Mouse (Mus musculus): ENCODE data around the gene Slc43a1.
"Not testable (repeated sequence)": the region's sequence is repeated elsewhere in the genome, so short reads cannot be mapped to it uniquely, and the experiment has no call there.

The Slc43a1 gene

DNA sequence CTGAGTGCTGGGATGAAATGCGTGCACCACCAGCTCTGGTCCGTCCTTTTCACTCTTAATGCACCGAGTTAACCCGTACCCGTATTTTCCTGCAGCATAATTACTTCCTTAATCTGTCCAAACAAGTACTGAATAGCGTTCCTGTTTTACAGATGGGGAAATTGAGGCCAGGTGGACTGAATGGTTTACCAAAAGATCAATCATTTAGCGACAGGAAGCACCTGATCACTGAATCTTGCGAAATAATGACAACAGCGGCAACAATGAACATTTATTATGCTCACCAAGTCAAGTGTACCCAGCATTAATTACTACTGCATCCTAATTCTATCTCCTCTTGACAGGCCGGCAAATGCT, at the start of gene Slc43a1:
Gene Slc43a1, plus strand, starts transcription at position 258 of the 357 bp plus-strand sequence.
- no peak for DNase-seq

DNA sequence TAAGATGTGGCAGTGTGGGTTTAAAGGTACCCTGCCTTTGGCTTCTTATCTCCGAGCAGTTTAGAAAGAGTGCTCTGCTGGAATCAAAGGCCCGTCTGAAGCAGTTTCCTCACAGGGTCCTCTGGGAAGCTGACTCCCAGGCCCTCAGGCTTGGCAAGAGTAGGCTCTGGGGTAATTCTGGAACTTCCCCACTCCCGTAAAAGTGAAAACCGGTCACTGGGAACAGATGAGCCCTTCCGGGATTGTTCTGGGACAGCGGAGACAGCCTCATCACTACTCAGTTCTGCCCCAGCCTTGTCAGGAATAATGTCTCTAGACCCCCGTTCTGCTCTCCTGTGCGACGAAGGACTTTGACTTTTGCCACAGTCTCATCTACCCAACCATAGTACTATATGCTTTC, 48.2 kb upstream of the Slc43a1 start:
- DNase-seq, result no peak

DNA sequence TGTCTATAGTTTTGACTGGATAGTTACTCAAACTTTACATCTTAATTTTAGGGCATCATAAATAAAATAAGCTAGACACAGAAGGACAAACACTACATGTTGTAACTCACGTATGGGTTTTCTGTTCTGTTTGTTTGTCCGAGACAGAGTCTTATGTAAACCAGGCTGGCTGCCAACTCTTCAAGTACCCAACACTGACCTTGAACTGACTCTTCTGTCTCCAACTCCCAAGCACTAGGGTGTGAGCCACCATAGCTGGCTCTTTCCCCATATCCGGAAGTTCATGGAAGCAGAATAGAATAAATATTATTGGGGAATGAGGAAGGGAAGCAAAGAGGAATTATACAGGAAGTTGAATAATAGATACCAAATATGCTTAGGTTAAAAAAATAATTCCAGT, 46.1 kb upstream of the Slc43a1 start:
- peak; percentile 69 for DNase-seq

DNA sequence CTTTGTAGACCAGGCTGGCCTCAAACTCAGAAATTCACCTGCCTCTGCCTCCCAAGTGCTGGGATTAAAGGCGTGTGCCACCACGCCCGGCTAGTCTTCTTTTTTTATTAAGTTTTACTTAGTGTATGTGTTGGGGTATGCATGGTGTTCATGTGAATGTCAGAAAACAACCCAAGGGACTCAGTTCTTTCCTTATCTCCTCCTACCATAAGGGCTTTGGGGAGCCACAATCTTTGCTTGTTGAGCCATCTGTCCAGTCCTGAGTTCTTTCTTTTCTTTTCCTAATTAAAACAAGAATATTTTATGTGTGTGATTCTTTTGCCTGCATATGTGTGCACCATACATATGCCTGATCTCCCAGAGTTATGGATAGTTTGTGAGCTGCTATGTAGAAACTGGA, 45.5 kb upstream of the Slc43a1 start:
- no peak for DNase-seq

DNA sequence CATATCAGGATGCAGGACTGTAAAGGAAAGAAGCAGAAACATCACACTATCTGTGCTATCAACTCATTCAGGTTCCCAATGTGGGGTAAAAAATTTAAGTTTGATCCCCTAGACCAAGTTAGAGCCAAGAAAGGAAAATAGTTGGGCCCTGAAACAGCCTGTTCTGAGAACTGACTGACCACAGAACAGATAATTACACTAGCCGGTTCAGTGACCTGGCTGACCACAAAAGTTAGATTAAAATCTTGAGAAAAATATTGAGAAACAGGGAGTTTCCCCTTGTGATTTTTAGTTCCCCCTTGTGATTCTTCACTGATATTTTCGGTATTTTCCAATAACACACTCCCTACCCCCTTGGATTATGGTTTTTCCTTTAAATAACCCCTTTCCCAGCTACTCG, 44.8 kb upstream of the Slc43a1 start:
- DNase-seq, result no peak

DNA sequence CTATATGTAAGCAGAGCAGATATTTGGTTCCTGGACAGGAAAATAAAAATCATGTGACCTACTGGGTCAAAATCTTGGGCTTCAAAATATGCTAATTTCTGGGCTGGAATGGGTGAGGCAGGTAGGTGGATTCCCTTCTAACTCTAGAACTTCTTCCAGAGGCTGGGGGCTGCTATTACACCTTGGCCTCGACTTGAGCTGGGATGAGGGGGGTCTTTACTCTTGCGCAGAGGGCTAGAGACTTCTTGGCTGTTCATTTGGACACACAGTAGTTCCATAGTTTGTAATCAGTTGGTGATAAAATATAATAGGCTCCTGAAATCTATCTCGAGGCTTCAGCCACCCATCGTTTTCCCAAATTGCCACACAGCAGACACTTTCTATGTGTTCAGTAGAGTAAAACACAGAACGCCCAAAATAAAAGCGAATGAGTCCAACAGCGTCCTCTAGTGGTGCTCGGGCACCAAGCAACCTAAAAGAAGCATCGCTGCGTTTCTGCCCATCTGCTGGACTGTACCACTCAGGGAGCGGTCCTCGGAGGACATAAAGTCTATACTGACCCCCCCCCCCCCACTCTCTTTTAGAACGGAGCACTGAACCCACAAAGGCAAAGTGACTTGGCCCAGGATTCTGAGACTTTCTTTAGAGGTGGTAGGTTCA, 40.7 kb upstream of the Slc43a1 start:
- DNase-seq, result peak; percentile 88

DNA sequence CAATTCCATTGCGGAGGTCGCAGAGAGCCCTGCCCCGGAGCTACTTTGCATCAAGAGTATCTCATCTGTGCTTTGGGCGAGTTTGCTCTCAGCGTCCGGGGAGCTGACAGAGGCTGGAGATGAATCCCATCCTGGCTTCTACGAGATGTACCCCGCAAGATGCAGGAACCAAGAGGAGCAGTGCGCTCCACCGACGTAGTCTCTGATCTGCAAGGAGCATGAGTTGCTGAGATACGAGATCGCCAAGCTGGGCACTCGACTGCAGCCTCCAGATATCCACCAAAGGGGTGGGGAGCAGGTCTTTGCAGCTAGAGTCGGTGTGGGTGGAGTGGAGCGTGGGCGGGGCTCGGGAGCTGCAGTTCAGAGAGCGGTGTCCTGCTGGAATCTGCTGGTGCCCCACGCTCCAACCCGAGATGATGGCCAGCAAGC, 40.1 kb upstream of the Slc43a1 start, which contains the start of gene Ube2l6:
Gene Ube2l6, plus strand, starts transcription at position 336 of the 429 bp plus-strand sequence.
- DNase-seq, result peak; percentile 84

DNA sequence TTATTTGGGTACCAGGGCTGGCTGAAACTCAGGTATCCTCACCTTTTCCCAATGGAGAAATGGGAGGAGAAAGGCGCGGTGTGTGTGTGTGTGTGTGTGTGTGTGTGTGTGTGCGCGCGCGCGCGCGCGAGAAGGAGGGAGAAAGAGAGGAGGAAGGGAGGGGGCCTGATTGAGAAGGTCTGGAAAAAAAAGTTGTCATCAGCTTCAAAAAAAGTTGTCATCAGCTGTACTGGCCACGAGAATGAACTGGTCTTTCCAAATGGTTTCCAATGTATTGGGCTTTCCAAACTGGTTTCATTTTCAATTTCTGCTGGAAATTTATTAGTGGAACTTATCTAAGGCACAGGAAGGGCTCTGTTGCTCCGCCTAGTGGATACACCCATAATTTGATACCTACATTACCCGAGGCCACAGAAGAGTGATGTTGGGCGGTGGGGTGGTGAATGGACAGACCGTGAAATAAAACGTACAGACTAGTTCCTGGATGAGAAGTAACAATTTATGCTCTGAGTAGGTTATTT, 39.5 kb upstream of the Slc43a1 start:
- DNase-seq, result peak; percentile 95

DNA sequence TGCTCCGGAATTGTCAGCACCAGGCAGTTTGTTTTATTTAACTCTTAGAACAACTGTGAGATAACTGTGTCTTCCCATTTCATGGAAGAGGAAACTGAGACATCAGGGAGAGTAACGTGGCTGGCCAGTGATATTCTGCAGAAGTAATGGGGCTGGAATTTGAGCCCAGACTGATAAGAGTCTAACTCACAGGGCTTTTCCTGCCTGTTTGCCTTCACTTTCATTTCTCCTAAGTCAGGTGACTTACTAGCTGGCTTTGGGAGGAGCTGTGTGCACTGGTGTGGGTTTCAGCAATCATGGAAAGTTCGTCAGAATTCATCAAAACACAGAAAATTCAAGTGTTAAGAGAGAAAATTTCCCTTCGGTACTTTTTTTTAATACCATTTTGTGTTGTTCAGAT, 38.3 kb upstream of the Slc43a1 start:
- DNase-seq, result peak; percentile 33

DNA sequence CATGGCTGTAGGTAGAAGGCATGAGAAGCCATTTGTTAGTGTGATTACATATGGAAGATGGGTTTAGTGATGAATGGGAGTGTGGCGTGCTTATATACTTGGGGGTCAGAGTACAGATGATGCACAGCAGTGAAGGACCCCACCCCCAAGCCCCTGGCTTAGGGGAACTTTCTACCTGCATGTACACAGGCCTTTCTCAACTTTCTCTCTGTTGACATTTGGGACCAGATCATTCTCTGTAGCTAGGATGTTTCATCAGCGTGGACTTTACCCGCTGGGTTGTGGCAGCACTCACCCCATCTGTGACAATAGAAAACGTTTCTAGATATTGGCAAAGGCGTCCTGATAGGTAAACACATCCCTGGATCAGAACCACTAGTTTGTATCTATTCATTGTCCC, 37.4 kb upstream of the Slc43a1 start:
- not testable (repeated sequence) for DNase-seq

DNA sequence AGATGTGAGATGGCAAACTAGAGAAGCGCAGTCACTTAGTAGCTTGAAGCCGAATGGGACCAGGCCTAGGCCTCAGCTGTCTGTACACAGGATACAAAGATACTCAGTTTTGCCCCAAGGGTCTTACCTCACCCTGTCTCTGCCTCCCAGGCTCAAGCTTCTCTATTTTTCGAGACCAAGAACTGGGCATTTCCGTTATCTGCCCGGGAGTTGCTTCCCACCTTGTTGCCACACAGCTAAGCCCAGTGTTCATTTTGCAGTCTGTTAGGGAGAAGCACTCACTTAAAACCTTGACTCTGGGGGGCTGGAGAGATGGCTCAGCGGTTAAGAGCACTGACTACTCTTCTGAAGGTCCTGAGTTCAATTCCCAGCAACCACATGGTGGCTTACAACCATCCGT, 34.7 kb upstream of the Slc43a1 start:
- DNase-seq, result no peak

DNA sequence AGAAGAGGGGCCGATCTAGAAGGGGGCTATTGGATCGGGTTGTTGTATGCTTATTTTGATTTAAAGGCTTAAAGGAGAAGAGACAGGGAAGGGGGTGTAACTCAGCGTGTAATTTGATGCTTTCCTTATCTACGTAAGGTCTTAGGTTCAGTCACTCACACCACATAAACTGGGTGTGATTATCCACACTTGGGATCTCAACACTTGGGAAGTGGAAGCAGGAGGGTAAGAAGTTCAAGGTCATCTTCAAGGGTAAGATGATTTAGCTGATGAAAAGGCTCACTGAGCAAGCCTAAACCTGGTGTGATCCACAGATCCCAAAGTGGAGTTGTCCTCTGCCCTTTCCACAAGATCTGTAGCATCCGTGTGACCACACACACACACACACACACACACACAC, 32.1 kb upstream of the Slc43a1 start:
- no peak for DNase-seq

DNA sequence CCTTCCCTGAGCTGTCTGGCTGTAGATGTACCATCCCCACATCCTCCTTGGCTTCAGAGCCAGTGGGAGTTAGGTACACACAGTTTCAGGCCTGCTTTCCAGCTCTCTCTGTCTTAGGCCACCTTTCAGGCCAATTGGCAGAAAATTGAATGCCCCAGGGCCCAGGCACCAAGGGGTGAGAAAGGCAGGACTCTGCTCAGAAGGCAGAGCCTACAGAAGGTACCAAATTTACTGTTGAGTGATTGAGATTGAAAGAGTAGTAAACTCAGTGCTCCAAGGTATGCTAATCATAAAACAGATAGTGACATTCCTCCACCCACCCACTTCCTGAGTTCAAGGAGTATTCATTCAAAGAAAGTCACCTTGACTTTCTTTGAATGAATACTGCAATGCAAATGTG, 29.3 kb upstream of the Slc43a1 start:
- DNase-seq, result no peak

DNA sequence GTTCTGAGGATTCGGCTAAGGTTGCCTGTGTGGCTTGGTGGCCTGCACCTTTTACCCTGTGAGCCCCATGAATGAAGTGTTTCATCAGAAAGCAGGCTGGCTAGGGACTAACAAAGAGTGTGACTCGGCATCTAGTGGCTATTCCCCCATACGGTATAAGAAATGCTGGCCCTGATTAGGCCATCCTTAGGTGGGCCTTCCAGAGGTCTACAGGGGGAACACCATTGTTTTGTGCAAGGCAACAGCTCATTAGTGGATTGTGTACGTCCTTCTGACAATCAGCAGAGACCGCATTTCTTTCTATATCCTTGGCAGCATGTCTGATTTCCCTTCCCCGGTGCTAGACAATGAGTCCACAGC, 28.1 kb upstream of the Slc43a1 start:
- DNase-seq, result no peak

DNA sequence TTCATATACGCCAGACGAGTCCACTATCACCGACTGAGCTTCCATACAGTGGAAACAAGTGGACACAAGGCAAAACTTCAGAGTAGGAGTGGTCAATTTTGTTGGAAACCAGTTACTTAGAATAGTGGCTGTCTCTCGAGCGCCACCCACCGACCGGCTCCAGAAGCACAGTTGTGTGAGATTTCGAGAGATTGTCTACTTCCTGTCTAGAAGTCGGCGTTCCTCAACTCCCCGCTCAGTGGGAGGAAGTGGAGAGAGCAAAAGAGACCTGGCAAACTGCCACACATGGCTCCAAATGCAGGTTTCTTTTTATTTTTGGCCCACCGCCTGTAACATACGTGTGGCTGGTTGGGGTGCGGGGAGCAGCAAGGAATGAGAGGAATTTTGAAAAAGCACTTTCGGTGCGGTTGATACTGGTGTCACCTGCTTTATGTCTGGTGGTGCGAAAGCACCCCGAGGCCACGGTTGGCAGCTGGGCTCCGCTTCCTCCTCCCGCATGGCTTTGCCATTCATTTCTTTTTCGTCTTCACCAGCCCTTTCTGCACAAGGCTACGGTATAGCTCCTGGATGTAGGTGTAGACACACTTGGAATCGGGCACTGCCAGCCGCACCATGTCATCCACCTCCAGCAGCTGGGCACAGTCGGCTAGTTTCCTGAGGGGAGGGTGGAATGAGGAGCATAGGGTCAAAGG, 27.6 kb upstream of the Slc43a1 start:
- DNase-seq, result peak; percentile 96

DNA sequence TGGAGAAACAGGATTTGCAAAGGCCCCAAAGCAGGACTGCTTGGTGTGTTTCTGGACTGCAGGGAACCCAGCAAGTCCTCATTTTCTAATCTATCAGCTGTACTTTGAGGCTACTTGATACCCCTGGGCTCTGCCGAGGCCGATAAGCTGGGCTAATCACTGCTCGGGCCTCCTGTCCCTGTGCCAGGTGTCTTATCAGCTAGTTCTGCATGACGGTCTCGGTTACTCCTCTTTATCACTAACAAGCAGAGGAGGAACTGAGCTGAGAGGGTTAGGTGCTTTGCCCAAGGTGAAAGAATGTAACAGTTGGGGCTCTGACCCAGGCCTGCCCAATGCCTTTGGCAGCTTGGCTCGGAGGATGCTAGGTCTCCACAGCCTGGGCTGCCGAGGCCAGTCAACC, 26.8 kb upstream of the Slc43a1 start:
- no peak for DNase-seq

DNA sequence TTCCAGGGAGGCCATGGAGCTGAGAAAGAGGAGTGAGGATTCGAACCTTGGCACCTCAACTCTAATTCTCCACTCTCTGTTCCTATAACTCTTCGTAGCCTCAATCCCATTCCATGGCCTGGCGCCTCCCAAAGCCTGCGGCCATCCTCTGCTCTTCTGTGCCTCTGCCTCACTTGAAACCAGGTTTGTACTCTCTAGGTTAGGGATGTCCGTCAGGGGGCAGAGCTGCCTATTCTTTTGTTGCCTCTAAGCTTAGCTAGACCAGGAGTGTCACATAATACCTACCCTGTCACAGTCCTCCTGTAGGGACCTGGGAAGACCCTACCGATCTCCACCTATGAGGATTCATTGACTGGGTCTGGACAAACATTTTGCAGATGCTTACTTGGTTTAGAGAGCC, 26.0 kb upstream of the Slc43a1 start:
- no peak for DNase-seq

DNA sequence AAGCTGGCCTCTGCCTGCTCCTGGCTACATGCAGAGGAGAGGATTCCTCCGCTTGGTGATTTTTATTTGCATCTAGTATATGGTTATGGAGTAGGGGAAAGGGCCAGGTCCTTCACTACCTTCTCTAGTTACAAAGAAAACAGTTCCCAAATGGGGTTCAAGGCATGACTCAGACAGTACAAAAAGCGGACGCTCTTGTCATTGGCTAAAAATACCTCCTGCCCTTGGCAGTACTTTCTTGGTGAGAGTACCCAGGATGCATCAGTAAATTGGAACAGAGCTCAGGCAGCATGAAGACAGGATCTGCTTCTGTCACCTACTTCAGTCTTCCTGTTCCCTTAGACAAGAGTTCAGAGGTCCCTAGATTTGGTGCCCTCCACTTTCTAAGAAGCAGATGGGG, 18.8 kb upstream of the Slc43a1 start:
- DNase-seq, result no peak

DNA sequence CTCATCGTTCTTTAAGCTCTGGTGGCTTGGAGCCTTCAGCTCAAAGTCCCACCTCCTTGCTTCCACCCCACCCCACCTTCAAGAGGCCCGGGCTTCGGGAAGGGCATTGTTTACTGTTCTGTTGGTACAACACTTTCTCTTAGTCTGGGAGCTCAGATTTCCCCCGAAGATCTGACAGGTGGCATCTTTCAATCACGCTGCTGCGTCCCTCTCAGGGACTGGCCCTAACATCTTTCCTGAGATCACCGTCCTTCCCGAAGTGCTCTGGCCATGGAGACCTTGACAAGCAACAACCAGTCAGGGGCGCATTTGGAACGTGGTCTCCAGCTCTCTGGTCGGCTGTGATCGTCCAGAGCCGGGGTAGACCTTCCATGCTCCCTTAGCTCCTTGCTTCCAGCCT, 16.1 kb upstream of the Slc43a1 start, which contains the start of gene Smtnl1:
Gene Smtnl1, minus strand, starts transcription at position 101 of the 400 bp plus-strand sequence.
- no peak for DNase-seq

DNA sequence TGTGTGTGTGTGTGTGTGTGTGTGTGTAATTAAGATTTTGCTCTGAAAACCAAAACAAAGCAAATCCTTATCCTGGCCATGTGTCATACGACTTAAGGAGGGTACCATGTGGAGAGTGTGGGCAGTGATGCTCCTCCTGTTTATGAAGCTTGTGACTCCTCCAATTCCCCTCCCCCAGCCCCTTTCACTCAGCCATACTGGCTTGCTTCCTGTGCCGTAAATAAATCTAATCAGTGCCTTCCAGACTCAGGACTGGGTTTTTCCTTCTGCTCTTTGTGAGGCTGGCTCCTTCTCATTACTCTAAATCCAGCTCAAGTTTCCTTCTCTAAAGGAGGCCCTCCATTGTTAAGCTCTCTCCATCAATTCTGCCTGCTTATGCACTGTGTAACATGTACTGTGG, 15.4 kb upstream of the Slc43a1 start:
- no peak for DNase-seq

DNA sequence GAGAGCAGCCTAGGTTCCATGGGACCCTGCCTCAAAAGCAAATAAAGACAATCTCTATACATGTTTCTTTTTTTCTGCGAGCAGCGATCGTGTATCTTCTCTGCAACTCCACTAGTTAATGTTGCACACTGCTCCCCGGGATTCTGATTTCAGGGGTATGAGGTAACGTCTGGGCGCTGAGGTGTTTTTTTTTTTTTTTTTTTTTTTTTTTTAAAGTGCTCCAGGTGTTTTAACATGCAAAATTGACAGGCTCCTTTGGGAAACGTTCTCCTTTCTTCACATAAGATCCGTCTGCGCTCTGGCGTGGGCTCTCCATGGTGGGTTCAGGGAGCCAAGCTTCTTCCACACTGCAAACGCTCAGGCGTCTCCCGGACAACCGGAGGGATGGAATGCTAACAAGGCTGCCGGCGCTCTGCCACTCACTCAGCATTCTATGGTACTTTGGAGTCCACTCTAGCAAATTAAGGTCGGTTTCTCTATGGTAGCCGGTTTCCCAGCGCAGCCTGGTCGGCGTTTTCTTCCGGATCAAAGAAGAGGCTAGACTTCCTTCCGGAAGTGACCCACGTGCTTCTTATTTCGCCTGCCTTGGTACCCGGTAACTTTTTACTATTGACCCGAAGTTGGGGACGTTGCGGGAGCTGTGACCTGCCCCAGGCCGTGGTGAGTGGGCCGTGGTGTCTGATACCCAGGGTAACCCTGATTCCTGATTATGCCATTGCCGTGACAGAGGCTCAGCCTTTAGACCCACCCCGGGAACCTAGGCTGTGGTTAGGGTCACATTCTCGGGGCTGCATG, 12.0 kb upstream of the Slc43a1 start, which contains the start of gene Timm10:
Gene Timm10, plus strand, starts transcription at position 510 of the 795 bp plus-strand sequence.
- peak; percentile 95 for DNase-seq

DNA sequence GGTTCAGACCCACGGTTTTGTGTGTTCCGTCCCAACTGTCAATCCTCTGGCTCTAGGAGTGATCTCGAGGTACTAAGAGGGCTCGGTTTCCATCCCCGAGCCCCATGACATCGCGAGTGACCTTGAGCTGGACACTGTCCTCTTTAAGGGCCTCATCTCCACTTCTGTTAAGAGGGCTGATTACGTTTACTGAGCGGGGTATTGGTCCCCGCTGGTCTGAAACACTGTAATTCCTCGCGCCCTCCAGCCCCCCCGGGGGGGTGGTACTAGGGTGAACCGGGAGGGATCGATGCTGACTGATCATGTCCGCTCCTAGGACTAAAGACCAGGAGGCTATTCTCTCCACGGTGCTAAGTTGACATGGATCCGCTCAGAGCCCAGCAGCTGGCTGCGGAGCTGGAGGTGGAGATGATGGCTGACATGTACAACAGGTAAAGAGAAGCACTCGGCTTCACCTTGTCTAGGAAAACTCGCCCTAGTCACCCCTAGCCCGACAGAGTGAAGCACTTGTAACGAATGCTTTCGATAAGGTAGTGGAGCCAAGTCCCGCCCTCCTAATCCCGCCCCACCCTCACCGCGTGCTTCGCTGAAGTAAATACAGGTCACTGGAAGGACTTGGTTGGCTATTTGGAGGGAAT, 11.2 kb upstream of the Slc43a1 start:
- peak; percentile 21 for DNase-seq
